Mouse (Mus musculus) CH12.LX (cell line): ENCODE results near the gene Hoxd4.

ENCODE experiments used
- CTCF ChIP-seq, 2 experiments: IDR thresholded peaks in 1 of 2; conservative IDR thresholded peaks in 1 of 2; 2 replicates each; pipeline ENCODE4 v1.5.1; 2011 to 2012; ENCODE audit warnings: low read depth in 2 of 2, low read length in 2 of 2, improper control_type of control experiment in 1 of 2, inconsistent platforms in 1 of 2, mild to moderate bottlenecking in 1 of 2, moderate library complexity in 1 of 2
- EP300 ChIP-seq: IDR thresholded peaks from 2 replicates; pipeline ENCODE4 v1.6.1; 2011; ENCODE audit warnings: low read length, improper control_type of control experiment
- ETS1 ChIP-seq: conservative IDR thresholded peaks from 2 replicates; pipeline ENCODE4 v1.6.1; 2012; ENCODE audit warnings: low read depth, mild to moderate bottlenecking, inconsistent platforms, low read length, improper control_type of control experiment, moderate library complexity
- KAT2A ChIP-seq: IDR thresholded peaks from 2 replicates; pipeline ENCODE4 v1.6.1; 2012; ENCODE audit warnings: low read length, improper control_type of control experiment, inconsistent platforms; ENCODE audit not compliant: insufficient replicate concordance
- MAFK ChIP-seq: IDR thresholded peaks from 2 replicates; pipeline ENCODE4 v1.6.1; 2011; ENCODE audit warnings: low read length, improper control_type of control experiment; ENCODE audit not compliant: insufficient replicate concordance
- MEF2A ChIP-seq: IDR thresholded peaks from 2 replicates; pipeline ENCODE4 v1.6.1; 2014; ENCODE audit warnings: low read depth, mild to moderate bottlenecking, inconsistent platforms, low read length, improper control_type of control experiment, borderline replicate concordance
- MYC ChIP-seq: IDR thresholded peaks from 2 replicates; pipeline ENCODE4 v1.6.1; 2011; ENCODE audit warnings: low read depth, mild to moderate bottlenecking, improper control_type of control experiment, low read length
- POLR2A ChIP-seq: IDR thresholded peaks from 2 replicates; pipeline ENCODE4 v1.6.1; 2011; ENCODE audit warnings: low read depth, mild to moderate bottlenecking, improper control_type of control experiment, low read length
- SIN3A ChIP-seq: IDR thresholded peaks from 2 replicates; pipeline ENCODE4 v1.6.1; 2012; ENCODE audit warnings: low read length, improper control_type of control experiment, inconsistent platforms
- UBTF ChIP-seq: IDR thresholded peaks from 2 replicates; pipeline ENCODE4 v1.6.1; 2012; ENCODE audit warnings: low read depth, mild to moderate bottlenecking, inconsistent platforms, low read length, improper control_type of control experiment, moderate library complexity
- ZC3H11A ChIP-seq: IDR thresholded peaks from 2 replicates; pipeline ENCODE4 v1.6.1; 2012; ENCODE audit warnings: low read depth, mild to moderate bottlenecking, inconsistent platforms, low read length, improper control_type of control experiment

GRCm38 (mm10) chr2:74720384-74720783 is 8.7 kb downstream of the Hoxd4 start:
- TF ChIP-seq MYC, result no peak
- no peak for TF ChIP-seq UBTF
- no peak for TF ChIP-seq CTCF (conservative IDR thresholded peaks at IDR 0.05 in 1 of 2, IDR thresholded peaks at IDR 0.05 in 1 of 2; ENCODE audit: low read depth in 2 of 2, low read length in 2 of 2)
- no peak for TF ChIP-seq EP300
- no peak for TF ChIP-seq SIN3A
- no peak for TF ChIP-seq MAFK
- TF ChIP-seq MEF2A, result no peak
- no peak; the same call in 1 of the 2 replicates for TF ChIP-seq POLR2A
- no peak for TF ChIP-seq ETS1
- TF ChIP-seq ZC3H11A, result no peak
- no peak for TF ChIP-seq KAT2A
